Mouse (Mus musculus) forebrain, embryonic 11.5 days (tissue): ENCODE measurements at regions not wholly inside any gene's neighbourhood (a gene's known extent, or its start where the extent isn't known, plus 50 kb on each side); places are given as distances from the start of the nearest gene placed in this dataset.

ENCODE experiments used
- ATAC-seq: fragments of 200-750 bp; cut with Nextera tagmentation; replicated peaks from 2 replicates; pipeline ENCODE4 v1.8.0; 2017; ENCODE audit warnings: moderate TSS enrichment; ENCODE audit not compliant: low FRiP score
- DNase-seq: peaks from one replicate; pipeline ENCODE4 v3.0.0-alpha.2; 2017; ENCODE audit warnings: low spot score
- H3K27ac ChIP-seq: fragments of 300-500 bp; sonication (generic); 2 replicates; pipeline ENCODE4 v1.5.1; 2014; ENCODE audit warnings: low read depth, low read length
- H3K27me3 ChIP-seq: fragments of 300-500 bp; sonication (generic); 2 replicates; pipeline ENCODE4 v1.6.1; 2014; ENCODE audit warnings: mild to moderate bottlenecking, low read length, mixed read lengths; ENCODE audit not compliant: control insufficient read depth, insufficient read depth
- H3K36me3 ChIP-seq: fragments of 300-500 bp; sonication (generic); 2 replicates; pipeline ENCODE4 v1.6.1; 2014; ENCODE audit warnings: mild to moderate bottlenecking, low read length, moderate library complexity, mixed read lengths; ENCODE audit not compliant: control insufficient read depth, insufficient read depth
- H3K4me1 ChIP-seq: fragments of 300-500 bp; sonication (generic); replicated peaks from 2 replicates; pipeline ENCODE4 v1.6.1; 2014; ENCODE audit warnings: low read length, mixed read lengths; ENCODE audit not compliant: control insufficient read depth, insufficient read depth
- H3K4me2 ChIP-seq: fragments of 300-500 bp; sonication (generic); 2 replicates; pipeline ENCODE4 v1.6.1; 2014; ENCODE audit warnings: low read depth, mild to moderate bottlenecking, low read length, moderate library complexity, mixed read lengths; ENCODE audit not compliant: severe bottlenecking
- H3K4me3 ChIP-seq: fragments of 300-500 bp; sonication (generic); 2 replicates; pipeline ENCODE4 v1.5.1; 2014; ENCODE audit warnings: low read depth, low read length
- H3K9ac ChIP-seq: fragments of 300-500 bp; sonication (generic); 2 replicates; pipeline ENCODE4 v1.6.1; 2014; ENCODE audit warnings: low read length
- H3K9me3 ChIP-seq: fragments of 300-500 bp; sonication (generic); 2 replicates; pipeline ENCODE4 v1.6.1; 2016; ENCODE audit warnings: low read length, mixed read lengths; ENCODE audit not compliant: control insufficient read depth
- WGBS: fragments of 180-500 bp; shearing (Covaris S2); extraction: QIAGEN DNeasy Blood & Tissue Kit; methylation state at CpG from one replicate; pipeline ENCODE4 v1.1.7; 2014; 5-methylcytosine and 5-hydroxymethylcytosine counted together

DNA sequence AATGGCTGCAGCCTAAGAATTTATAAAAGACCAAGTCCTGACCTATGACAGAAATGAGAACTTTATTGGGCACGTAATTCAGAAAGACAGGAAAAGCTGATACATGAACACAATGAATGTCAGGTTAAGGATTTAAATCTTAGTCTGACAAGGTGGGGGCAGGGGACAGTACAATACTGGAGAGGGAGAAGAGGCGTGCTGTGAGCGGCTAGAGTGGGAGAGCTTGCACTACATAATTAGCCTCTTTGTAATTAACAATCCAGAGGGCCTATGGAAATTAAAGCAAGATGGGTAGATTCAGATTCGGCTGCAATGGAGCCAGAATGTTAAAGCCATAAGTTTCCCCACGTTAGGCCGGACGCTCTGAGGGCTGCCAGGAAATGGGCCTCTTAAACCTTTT, 301.9 kb downstream of the Dhx15 start:
- peak; percentile 76 for ATAC-seq
- no peak overlapping the region for H3K9ac ChIP-seq

DNA sequence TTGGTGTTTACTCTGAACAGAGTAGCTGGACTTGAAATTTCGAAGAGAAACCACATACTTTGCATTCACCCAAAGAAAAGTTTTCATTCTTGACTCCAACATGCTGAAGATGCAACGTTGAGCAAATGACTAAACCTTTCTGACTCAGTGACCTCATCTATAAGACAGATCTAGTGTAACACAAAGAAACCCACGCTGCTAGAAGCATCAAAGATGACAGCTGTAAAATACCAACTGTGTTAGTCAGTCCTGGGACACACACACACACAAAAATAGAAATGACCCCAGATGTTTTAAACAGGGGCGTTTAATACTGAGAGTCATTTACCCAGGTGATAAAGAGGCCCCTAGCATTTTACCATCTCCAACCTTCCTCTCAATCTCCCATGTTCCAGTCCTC, 307.7 kb downstream of the Dhx15 start:
- DNase-seq, result no peak
- no peaks in the 10 kb centered on the region for H3K9me3 ChIP-seq
- H3K27me3 ChIP-seq, result no peaks in the 10 kb centered on the region
- H3K4me3 ChIP-seq, result no peak overlapping the region
- WGBS, result 77% methylated on average over 4 of the region's 4 CpGs
- H3K4me2 ChIP-seq, result no peak overlapping the region
- H3K36me3 ChIP-seq, result no peaks in the 10 kb centered on the region
- no peaks in the 10 kb centered on the region for H3K4me1 ChIP-seq
- no peak for ATAC-seq
- no peak overlapping the region for H3K9ac ChIP-seq
- no peak overlapping the region for H3K27ac ChIP-seq

More for the DNA sequence above, 301.9 kb downstream of the Dhx15 start:
- Histone ChIP-seq H3K4me3 (no peak overlapping the region), H3K27me3 (no peaks in the 10 kb centered on the region), H3K36me3 (no peaks in the 10 kb centered on the region), H3K9me3 (no peaks in the 10 kb centered on the region), H3K4me1 (no peaks in the 10 kb centered on the region), H3K4me2 (no peak overlapping the region), H3K27ac (no peak overlapping the region)
- no peak for DNase-seq
- 29% methylated on average over 7 of the region's 7 CpGs for WGBS

GRCm38 (mm10) chr5:51882173-51882572, 308.1 kb downstream of the Dhx15 start:
- Histone ChIP-seq H3K9ac (no peak overlapping the region), H3K4me2 (no peak overlapping the region), H3K9me3 (no peaks in the 10 kb centered on the region), H3K4me3 (no peak overlapping the region), H3K27ac (no peak overlapping the region), H3K36me3 (no peaks in the 10 kb centered on the region), H3K4me1 (no peaks in the 10 kb centered on the region), H3K27me3 (no peaks in the 10 kb centered on the region)
- DNase-seq (no peak), ATAC-seq (no peak)
- WGBS, result 70% methylated on average over 3 of the region's 3 CpGs

GRCm38 (mm10) chr5:51876846-51877245, 309.3 kb upstream of the Ppargc1a start:
- no peak overlapping the region for H3K27ac ChIP-seq
- no peaks in the 10 kb centered on the region for H3K36me3 ChIP-seq
- H3K9ac ChIP-seq, result no peak overlapping the region
- no peak overlapping the region for H3K4me2 ChIP-seq
- no peaks in the 10 kb centered on the region for H3K4me1 ChIP-seq
- WGBS, result 89% methylated on average over 2 of the region's 2 CpGs
- H3K9me3 ChIP-seq, result no peaks in the 10 kb centered on the region
- ATAC-seq, result no peak
- no peak for DNase-seq
- no peak overlapping the region for H3K4me3 ChIP-seq
- H3K27me3 ChIP-seq, result no peaks in the 10 kb centered on the region

GRCm38 (mm10) chr5:51873571-51873970, 306.0 kb upstream of the Ppargc1a start:
- H3K27ac ChIP-seq, result no peak overlapping the region
- H3K9ac ChIP-seq, result no peak overlapping the region
- H3K4me3 ChIP-seq, result no peak overlapping the region
- ATAC-seq, result no peak
- no peak overlapping the region for H3K4me2 ChIP-seq
- no peaks in the 10 kb centered on the region for H3K4me1 ChIP-seq
- no peaks in the 10 kb centered on the region for H3K36me3 ChIP-seq
- H3K9me3 ChIP-seq, result no peaks in the 10 kb centered on the region
- no peak for DNase-seq
- WGBS, result 87% methylated on average over 5 of the region's 5 CpGs
- H3K27me3 ChIP-seq, result no peaks in the 10 kb centered on the region

DNA sequence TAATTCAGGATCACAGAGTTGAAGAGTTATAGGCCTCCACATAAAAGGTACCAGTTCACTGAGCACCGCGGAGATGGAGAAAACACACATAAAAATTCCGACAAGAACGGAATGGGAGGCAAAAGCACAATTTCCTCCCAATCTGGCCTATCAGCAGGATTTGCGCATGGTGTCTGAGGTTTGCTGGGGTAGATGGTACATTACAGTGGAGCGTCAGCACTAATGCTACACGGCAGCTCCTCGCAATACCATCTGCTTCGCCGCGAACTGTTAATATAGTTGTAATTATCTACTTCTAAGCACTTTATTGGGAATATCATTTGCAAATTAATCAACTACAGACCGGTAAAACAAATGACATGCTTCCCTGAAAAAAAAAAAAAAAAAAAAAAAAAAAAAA, 304.2 kb upstream of the Ppargc1a start:
- no peak for DNase-seq
- WGBS, result 96% methylated on average over 12 of the region's 12 CpGs

DNA sequence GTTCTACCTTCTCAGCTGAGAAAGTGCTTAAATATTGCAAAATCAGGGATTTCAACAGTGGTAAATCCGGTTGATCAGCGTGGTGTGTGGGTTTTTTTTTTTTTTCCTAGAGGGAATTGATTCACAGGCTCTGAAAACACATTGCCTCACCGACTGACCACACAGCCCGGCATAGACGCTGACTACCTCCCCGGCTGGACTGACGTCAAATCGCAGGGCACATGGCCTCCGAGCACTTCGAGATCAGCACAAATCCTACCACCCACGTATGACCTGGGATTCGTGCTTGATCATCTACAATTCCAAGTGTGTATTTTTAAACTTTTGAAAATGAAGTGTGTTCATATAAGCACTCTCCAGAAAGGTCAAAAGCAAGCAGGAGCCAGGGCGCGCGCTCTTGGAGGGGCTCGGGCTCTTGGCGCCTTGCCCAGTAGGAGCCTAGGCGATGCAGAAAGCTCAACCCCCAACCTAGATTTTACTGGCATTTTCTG, 300.7 kb upstream of the Ppargc1a start:
- DNase-seq (no peak), ATAC-seq (no peak)
- Histone ChIP-seq H3K4me2 (no peak overlapping the region), H3K36me3 (no peaks in the 10 kb centered on the region), H3K9ac (no peak overlapping the region), H3K27ac (no peak overlapping the region), H3K9me3 (no peaks in the 10 kb centered on the region), H3K4me3 (no peak overlapping the region), H3K4me1 (no peaks in the 10 kb centered on the region), H3K27me3 (no peaks in the 10 kb centered on the region)
- WGBS, result 93% methylated on average over 18 of the region's 18 CpGs

More for the DNA sequence above, 304.2 kb upstream of the Ppargc1a start:
- ATAC-seq, result no peak
- Histone ChIP-seq H3K27ac (no peak overlapping the region), H3K4me1 (no peaks in the 10 kb centered on the region), H3K4me2 (no peak overlapping the region), H3K4me3 (no peak overlapping the region), H3K36me3 (no peaks in the 10 kb centered on the region), H3K9ac (no peak overlapping the region), H3K9me3 (no peaks in the 10 kb centered on the region), H3K27me3 (no peaks in the 10 kb centered on the region)

GRCm38 (mm10) chr5:51866002-51866401, 298.5 kb upstream of the Ppargc1a start:
- ATAC-seq (no peak), DNase-seq (no peak)
- H3K4me1 ChIP-seq, result no peaks in the 10 kb centered on the region
- 79% methylated on average over 2 of the region's 2 CpGs for WGBS
- H3K27ac ChIP-seq, result no peak overlapping the region
- no peak overlapping the region for H3K4me3 ChIP-seq
- H3K9me3 ChIP-seq, result no peaks in the 10 kb centered on the region
- H3K27me3 ChIP-seq, result no peaks in the 10 kb centered on the region
- H3K9ac ChIP-seq, result no peak overlapping the region
- H3K4me2 ChIP-seq, result no peak overlapping the region
- no peaks in the 10 kb centered on the region for H3K36me3 ChIP-seq

- WGBS, result 88% methylated on average over 5 of the region's 5 CpGs
- no peak for ATAC-seq
- no peak overlapping the region for H3K9ac ChIP-seq
These were observed 293.0 kb upstream of the Ppargc1a start for GRCm38 (mm10) chr5:51860496-51860895.

More at GRCm38 (mm10) chr5:51860496-51860895, 293.0 kb upstream of the Ppargc1a start:
- Histone ChIP-seq H3K27me3 (no peaks in the 10 kb centered on the region), H3K4me2 (no peak overlapping the region), H3K4me3 (no peak overlapping the region), H3K27ac (no peak overlapping the region), H3K9me3 (no peaks in the 10 kb centered on the region), H3K4me1 (no peaks in the 10 kb centered on the region), H3K36me3 (no peaks in the 10 kb centered on the region)
- no peak for DNase-seq
